Mouse (Mus musculus) erythroblast, embryonic 14.5 days (primary cell): ENCODE measurements around the gene Slc38a3.

ENCODE experiments used
- GATA1 ChIP-seq: IDR thresholded peaks from 2 replicates; pipeline ENCODE4 v1.6.1; 2012; ENCODE audit warnings: low read length, inconsistent platforms, mixed read lengths
- TAL1 ChIP-seq: IDR thresholded peaks from 3 replicates; pipeline ENCODE4 v1.6.1; 2012; ENCODE audit warnings: low read length, inconsistent platforms, mixed read lengths

GRCm38 (mm10) chr9:107709096-107709696, 39.9 kb upstream of the Slc38a3 start:
- no peak for TF ChIP-seq GATA1
- TF ChIP-seq TAL1: no peak
